Mouse (Mus musculus): ENCODE measurements around the gene Toporsl. TPM values are rescaled to one million over a fixed set of nuclear protein-coding genes. Genes with fewer than 3 reads are reported as not detected.

The Toporsl gene
- not detected in 2 replicates for polyA plus RNA-seq (2015; fragmentation: Nextera tagmentation; extraction: Ambion mirVana)

DNA sequence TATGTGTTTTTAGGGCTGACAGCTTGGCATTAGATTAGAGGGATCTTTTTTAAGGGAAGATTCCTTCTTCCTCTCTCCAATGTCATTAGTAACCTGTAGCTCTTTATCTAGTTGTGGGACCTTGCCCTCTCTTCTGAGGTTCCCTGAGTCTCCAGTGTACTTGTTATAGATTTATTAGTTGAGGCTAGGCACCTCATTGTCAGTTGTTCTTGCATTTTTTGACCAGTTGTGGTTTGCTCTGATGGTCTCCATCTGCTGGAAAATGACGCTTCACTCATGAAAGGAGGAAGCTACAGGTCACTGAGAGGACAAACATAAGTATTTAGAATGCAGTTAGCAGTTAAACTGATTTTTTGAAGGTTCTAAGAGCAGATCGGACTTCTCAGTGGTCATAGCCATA lies at the start of gene Toporsl:
Gene Toporsl, plus strand, starts transcription at position 348 of the 400 bp plus-strand sequence.

Other genes starting within 250 kb of the Toporsl start
- gene Smc2, start 157.0 kb upstream of the Toporsl start, polyA plus RNA-seq (2015; fragmentation: Nextera tagmentation; extraction: Ambion mirVana): 38.1 and 59.2 TPM in 2 replicates
- 0.92 TPM in 1 of 2 replicates, not detected in the other for gene Vma21-ps, start 99.0 kb upstream of the Toporsl start, polyA plus RNA-seq (2015; fragmentation: Nextera tagmentation; extraction: Ambion mirVana)
- not detected in 2 replicates for gene Olfr275, start 218.3 kb downstream of the Toporsl start, polyA plus RNA-seq (2015; fragmentation: Nextera tagmentation; extraction: Ambion mirVana)